ENCODE assay signal across 12 mouse cellular contexts in genomic region chr9:66590051-66590450, GRCm38 (mm10). TPM values are rescaled to one million over a fixed set of nuclear protein-coding genes. Genes with fewer than 3 reads are reported as not detected.
DNase-seq lines count a peak whose midpoint lies in the region; ATAC-seq lines count a peak whose summit lies in the region.
"Had no signal": no experiment of that assay in that cellular context is flagged by ENCODE, and none has a peak within 500 bp of the region (broad histone marks: within the 10 kb centered on the region; RNA-seq: fewer than 3 reads in every experiment).

No protein-coding gene starts in this region.

- peak overlapping the region; percentile 1; the same call in 1 of the 2 replicates for H3K4me2 ChIP-seq in heart, embryonic 16.5 days (ENCODE audit: low read depth, low read length)
- peak overlapping the region; percentile 83 for H3K4me2 ChIP-seq in forebrain, embryonic 13.5 days
- peak overlapping the region; percentile 6; the same call in 1 of the 2 replicates for H3K4me2 ChIP-seq in intestine, embryonic 16.5 days (ENCODE audit: low read depth, low read length)
- H3K4me2 ChIP-seq in neural tube, embryonic 14.5 days (ENCODE audit: low read depth, low read length), result peak overlapping the region; percentile 30; the same call in 1 of the 2 replicates

- intact Hi-C loops in heart, postnatal 10 days (cut with DNase I), result no loop called here

- no peak for DNase-seq in heart, postnatal 10 days
- no peak for DNase-seq in left cerebral cortex, adult 18-20 months (ENCODE audit: low spot score in 2 of 2)
- DNase-seq in left cerebral cortex, adult 11 months (ENCODE audit: low spot score), result no peak
- DNase-seq: adrenal gland, postnatal 36 days; lung, postnatal 10 days had no signal

- no peaks in the 10 kb centered on the region for H3K36me3 ChIP-seq in heart, embryonic 16.5 days (ENCODE audit: control insufficient read depth, insufficient read depth)
- no peaks in the 10 kb centered on the region for H3K36me3 ChIP-seq in forebrain, embryonic 13.5 days (ENCODE audit: poor library complexity, severe bottlenecking)
- no peaks in the 10 kb centered on the region for H3K36me3 ChIP-seq in intestine, embryonic 16.5 days (ENCODE audit: control insufficient read depth, insufficient read depth, low read length)
- no peaks in the 10 kb centered on the region for H3K36me3 ChIP-seq in neural tube, embryonic 14.5 days (ENCODE audit: control insufficient read depth, insufficient read depth, low read length)
- H3K36me3 ChIP-seq: embryonic facial prominence, embryonic 15.5 days had no signal

- no peak for ATAC-seq in heart, embryonic 16.5 days (replicated peaks; ENCODE audit: extremely low read depth, insufficient read depth, low FRiP score)
- no peak for ATAC-seq in forebrain, embryonic 13.5 days
- no peak for ATAC-seq in intestine, embryonic 16.5 days
- no peak for ATAC-seq in neural tube, embryonic 14.5 days (ENCODE audit: low read depth)
- no peak for ATAC-seq in CD4-positive, CD25-positive, alpha-beta regulatory T cell, adult 4 months

- H3K9me3 ChIP-seq in heart, embryonic 16.5 days (replicated peaks; ENCODE audit: control insufficient read depth, low read length), result no peaks in the 10 kb centered on the region
- H3K9me3 ChIP-seq in forebrain, embryonic 13.5 days (replicated peaks), result no peaks in the 10 kb centered on the region
- no peaks in the 10 kb centered on the region for H3K9me3 ChIP-seq in intestine, embryonic 16.5 days (ENCODE audit: control insufficient read depth, low read length)
- H3K9me3 ChIP-seq in neural tube, embryonic 14.5 days (ENCODE audit: control insufficient read depth, low read length), result no peaks in the 10 kb centered on the region
- H3K9me3 ChIP-seq: embryonic facial prominence, embryonic 15.5 days; G1E had no signal

- no peak overlapping the region for H3K4me3 ChIP-seq in heart, embryonic 16.5 days (ENCODE audit: low read length)
- peak overlapping the region; percentile 94 for H3K4me3 ChIP-seq in forebrain, embryonic 13.5 days
- no peak overlapping the region for H3K4me3 ChIP-seq in intestine, embryonic 16.5 days (ENCODE audit: low read length)
- H3K4me3 ChIP-seq in neural tube, embryonic 14.5 days (ENCODE audit: low read depth, low read length), result no peak overlapping the region

- 43% methylated on average over 2 of the region's 2 CpGs for WGBS in heart, embryonic 16.5 days
- WGBS in forebrain, embryonic 13.5 days, result 33% methylated on average over 2 of the region's 2 CpGs
- 35% methylated on average over 2 of the region's 2 CpGs for WGBS in intestine, embryonic 16.5 days
- 55% methylated on average over 2 of the region's 2 CpGs for WGBS in neural tube, embryonic 14.5 days

- no peaks in the 10 kb centered on the region for H3K27me3 ChIP-seq in heart, embryonic 16.5 days (ENCODE audit: control insufficient read depth, insufficient read depth, low read length)
- no peaks in the 10 kb centered on the region for H3K27me3 ChIP-seq in forebrain, embryonic 13.5 days
- H3K27me3 ChIP-seq in intestine, embryonic 16.5 days (replicated peaks; ENCODE audit: control insufficient read depth, insufficient read depth, low read length), result no peaks in the 10 kb centered on the region
- no peaks in the 10 kb centered on the region for H3K27me3 ChIP-seq in neural tube, embryonic 14.5 days (ENCODE audit: control insufficient read depth, insufficient read depth, low read length)
- H3K27me3 ChIP-seq: embryonic facial prominence, embryonic 15.5 days had no signal

- H3K9ac ChIP-seq in heart, embryonic 16.5 days (ENCODE audit: low read length), result no peak overlapping the region
- H3K9ac ChIP-seq in forebrain, embryonic 13.5 days, result 0 out of 2 replicates have a peak overlapping the region, but pooled peaks have one; percentile 35
- no peak overlapping the region for H3K9ac ChIP-seq in intestine, embryonic 16.5 days (ENCODE audit: low read depth, low read length)
- H3K9ac ChIP-seq in neural tube, embryonic 14.5 days (replicated peaks; ENCODE audit: low read depth, low read length), result no peak overlapping the region
- H3K9ac ChIP-seq: embryonic facial prominence, embryonic 15.5 days had no signal

- no peak overlapping the region for H3K27ac ChIP-seq in heart, embryonic 16.5 days (ENCODE audit: low read length)
- H3K27ac ChIP-seq in forebrain, embryonic 13.5 days, result no peak overlapping the region; the same call in 1 of the 2 replicates
- H3K27ac ChIP-seq in intestine, embryonic 16.5 days (ENCODE audit: low read length), result no peak overlapping the region
- no peak overlapping the region for H3K27ac ChIP-seq in neural tube, embryonic 14.5 days (ENCODE audit: low read depth, low read length)
- H3K27ac ChIP-seq: embryonic facial prominence, embryonic 15.5 days had no signal

- peaks cover 30% of the 10 kb centered on the region for H3K4me1 ChIP-seq in heart, embryonic 16.5 days (ENCODE audit: control insufficient read depth, insufficient read depth, low read length)
- peaks cover 59% of the 10 kb centered on the region for H3K4me1 ChIP-seq in forebrain, embryonic 13.5 days
- peaks cover 32% of the 10 kb centered on the region for H3K4me1 ChIP-seq in intestine, embryonic 16.5 days (ENCODE audit: control insufficient read depth, insufficient read depth, low read length)
- peaks cover 23% of the 10 kb centered on the region for H3K4me1 ChIP-seq in neural tube, embryonic 14.5 days (ENCODE audit: control insufficient read depth, insufficient read depth, low read length)

RNA-seq across cellular contexts. Expression of gene Usp3, which starts 2.9 kb away (rescaled TPM):
- 42.3 and 42.7 TPM in 2 replicates for polyA plus RNA-seq in heart, embryonic 16.5 days (2015; fragmentation: Nextera tagmentation; extraction: Ambion mirVana)
- total RNA-seq in heart, postnatal 10 days (2021), result 10 to 100 TPM; 29.8 to 33.9 TPM
- polyA plus RNA-seq in forebrain, embryonic 13.5 days (2015; fragmentation: Nextera tagmentation; extraction: Ambion mirVana), result 127 and 131 TPM in 2 replicates
- polyA plus RNA-seq in intestine, embryonic 16.5 days (2015; fragmentation: Nextera tagmentation; extraction: Ambion mirVana), result 75.5 and 79.1 TPM in 2 replicates
- 73.7 and 83.0 TPM in 2 replicates for polyA plus RNA-seq in neural tube, embryonic 14.5 days (2014; fragmentation: Nextera tagmentation; extraction: Ambion mirVana)
- 10 to 100 TPM; 38.3 to 38.5 TPM for total RNA-seq in left cerebral cortex, adult 18-20 months (2021)
- 100 to 1,000 TPM; 121 to 156 TPM for polyA plus RNA-seq in CD4-positive, CD25-positive, alpha-beta regulatory T cell, adult 4 months (2017; shearing (Covaris generic))

Comparison
In these comparisons a context has a peak if more than half of its experiments do, and no peak if none do; other contexts are left out.
1. H3K4me2 ChIP-seq: peak in every context shown above with its lines; median percentile 83 in forebrain, embryonic 13.5 days; 30 in neural tube, embryonic 14.5 days; 6 in intestine, embryonic 16.5 days; 1 in heart, embryonic 16.5 days.